Comparison of ENCODE assay signal across 8 mouse cellular contexts in genomic region chr17:24514270-24515257, GRCm38 (mm10). TPM values are rescaled to one million over a fixed set of nuclear protein-coding genes. Genes with fewer than 3 reads are reported as not detected.
A peak's percentile ranks its signal among the peaks of the same experiment; 100 is the strongest.
DNase-seq lines count a peak whose midpoint lies in the region; ATAC-seq lines count a peak whose summit lies in the region.

No protein-coding gene starts in this region.

- no peak overlapping the region for H3K4me2 ChIP-seq in hindbrain, embryonic 12.5 days (replicated peaks)
- H3K4me2 ChIP-seq in hindbrain, embryonic 11.5 days (replicated peaks; ENCODE audit: low read depth, low read length): no peak overlapping the region
- H3K4me2 ChIP-seq in heart, embryonic 16.5 days (ENCODE audit: low read depth, low read length): peak overlapping the region; percentile 45; the same call in 1 of the 2 replicates

- DNase-seq in hindbrain, embryonic 11.5 days (ENCODE audit: low spot score): no peak
- DNase-seq in kidney, postnatal 36 days: peak; percentile 45 to 47
- no peak for DNase-seq in T-cell, adult 2 months (ENCODE audit: low spot score)
- DNase-seq in layer of hippocampus, postnatal 25 days (ENCODE audit: extremely low spot score in 1 of 2, low spot score in 1 of 2): no peak
- no peak for DNase-seq in right cerebral cortex, postnatal 10 days (ENCODE audit: low spot score in 2 of 2)

- H3K36me3 ChIP-seq in hindbrain, embryonic 12.5 days: peaks cover 86% of the 10 kb centered on the region
- H3K36me3 ChIP-seq in hindbrain, embryonic 11.5 days (ENCODE audit: control insufficient read depth, insufficient read depth, low read length): peaks cover 16% of the 10 kb centered on the region
- H3K36me3 ChIP-seq in heart, embryonic 16.5 days (ENCODE audit: control insufficient read depth, insufficient read depth): peaks cover 34% of the 10 kb centered on the region

- H3K4me3 ChIP-seq in hindbrain, embryonic 12.5 days: no peak overlapping the region
- H3K4me3 ChIP-seq in hindbrain, embryonic 11.5 days (ENCODE audit: low read depth, low read length): no peak overlapping the region
- peak overlapping the region; percentile 9; the same call in 1 of the 2 replicates for H3K4me3 ChIP-seq in heart, embryonic 16.5 days (ENCODE audit: low read length)

- 89% methylated on average over 24 of the region's 24 CpGs for WGBS in hindbrain, embryonic 12.5 days
- 90% methylated on average over 24 of the region's 24 CpGs for WGBS in hindbrain, embryonic 11.5 days
- WGBS in heart, embryonic 16.5 days: 78% methylated on average over 24 of the region's 24 CpGs

- no peak overlapping the region for H3K27ac ChIP-seq in hindbrain, embryonic 12.5 days
- no peak overlapping the region for H3K27ac ChIP-seq in hindbrain, embryonic 11.5 days (ENCODE audit: low read depth, low read length)
- H3K27ac ChIP-seq in heart, embryonic 16.5 days (ENCODE audit: low read length): peak overlapping the region; percentile 73

- no peaks in the 10 kb centered on the region for H3K9me3 ChIP-seq in hindbrain, embryonic 12.5 days (replicated peaks)
- H3K9me3 ChIP-seq in hindbrain, embryonic 11.5 days (ENCODE audit: control insufficient read depth, low read length): no peaks in the 10 kb centered on the region
- H3K9me3 ChIP-seq in heart, embryonic 16.5 days (replicated peaks; ENCODE audit: control insufficient read depth, low read length): no peaks in the 10 kb centered on the region

- H3K27me3 ChIP-seq in hindbrain, embryonic 12.5 days: no peaks in the 10 kb centered on the region
- no peaks in the 10 kb centered on the region for H3K27me3 ChIP-seq in hindbrain, embryonic 11.5 days (ENCODE audit: control insufficient read depth, insufficient read depth, low read length)
- no peaks in the 10 kb centered on the region for H3K27me3 ChIP-seq in heart, embryonic 16.5 days (ENCODE audit: control insufficient read depth, insufficient read depth, low read length)

- no peaks in the 10 kb centered on the region for H3K4me1 ChIP-seq in hindbrain, embryonic 12.5 days
- no peaks in the 10 kb centered on the region for H3K4me1 ChIP-seq in hindbrain, embryonic 11.5 days (replicated peaks; ENCODE audit: control insufficient read depth, insufficient read depth, low read length)
- no peaks in the 10 kb centered on the region for H3K4me1 ChIP-seq in heart, embryonic 16.5 days (ENCODE audit: control insufficient read depth, insufficient read depth, low read length)

- no peak overlapping the region for H3K9ac ChIP-seq in hindbrain, embryonic 12.5 days
- H3K9ac ChIP-seq in hindbrain, embryonic 11.5 days (ENCODE audit: low read depth, low read length): no peak overlapping the region
- no peak overlapping the region for H3K9ac ChIP-seq in heart, embryonic 16.5 days (ENCODE audit: low read length)

- ATAC-seq in hindbrain, embryonic 12.5 days (ENCODE audit: low FRiP score): 0 out of 2 replicates have a peak, but pooled peaks have one; percentile 11
- no peak for ATAC-seq in hindbrain, embryonic 11.5 days (ENCODE audit: low FRiP score)
- ATAC-seq in heart, embryonic 16.5 days (replicated peaks; ENCODE audit: extremely low read depth, insufficient read depth, low FRiP score): peak; percentile 68
- 0 out of 2 replicates have a peak, but pooled peaks have one; percentile 4 for ATAC-seq in megakaryocyte progenitor cell, adult 5-6 weeks (replicated peaks; ENCODE audit: poor library complexity)

RNA-seq across cellular contexts. Expression of gene Traf7, which starts 13.2 kb away (rescaled TPM):
- polyA plus RNA-seq in hindbrain, embryonic 12.5 days (2016; fragmentation: Nextera tagmentation; extraction: Ambion mirVana): 86.5 and 87.0 TPM in 2 replicates
- polyA plus RNA-seq in hindbrain, embryonic 11.5 days (2014; fragmentation: Nextera tagmentation; extraction: Ambion mirVana): 65.8 and 71.1 TPM in 2 replicates
- polyA plus RNA-seq in heart, embryonic 16.5 days (2015; fragmentation: Nextera tagmentation; extraction: Ambion mirVana): 77.6 and 80.7 TPM in 2 replicates
- 50.9 and 54.7 TPM in 2 replicates for total RNA-seq in megakaryocyte progenitor cell, adult 5-6 weeks (2015)
- 91.7 and 98.9 TPM in 2 replicates for total RNA-seq in megakaryocyte progenitor cell, adult 5-6 weeks (2017)
- 10 to 100 TPM; 69.9 to 88.9 TPM for total RNA-seq in layer of hippocampus, postnatal 25 days (2021)

RNA-seq across cellular contexts. Expression of gene Rab26, which starts 19.4 kb away (rescaled TPM):
- polyA plus RNA-seq in hindbrain, embryonic 12.5 days (2016; fragmentation: Nextera tagmentation; extraction: Ambion mirVana): 2.1 and 2.8 TPM in 2 replicates
- polyA plus RNA-seq in hindbrain, embryonic 11.5 days (2014; fragmentation: Nextera tagmentation; extraction: Ambion mirVana): 1.8 and 2.8 TPM in 2 replicates
- polyA plus RNA-seq in heart, embryonic 16.5 days (2015; fragmentation: Nextera tagmentation; extraction: Ambion mirVana): 0.87 and 0.92 TPM in 2 replicates
- 0.12 and 0.17 TPM in 2 replicates for total RNA-seq in megakaryocyte progenitor cell, adult 5-6 weeks (2015)
- total RNA-seq in megakaryocyte progenitor cell, adult 5-6 weeks (2017): 0.14 and 0.71 TPM in 2 replicates
- 10 to 100 TPM; 65.1 to 72.1 TPM for total RNA-seq in layer of hippocampus, postnatal 25 days (2021)

RNA-seq across cellular contexts. Expression of gene Caskin1, which starts 26.2 kb away (rescaled TPM):
- polyA plus RNA-seq in hindbrain, embryonic 12.5 days (2016; fragmentation: Nextera tagmentation; extraction: Ambion mirVana): 24.2 and 25.0 TPM in 2 replicates
- 6.4 and 9.2 TPM in 2 replicates for polyA plus RNA-seq in hindbrain, embryonic 11.5 days (2014; fragmentation: Nextera tagmentation; extraction: Ambion mirVana)
- polyA plus RNA-seq in heart, embryonic 16.5 days (2015; fragmentation: Nextera tagmentation; extraction: Ambion mirVana): 0.24 and 0.52 TPM in 2 replicates
- not detected in 2 replicates for total RNA-seq in megakaryocyte progenitor cell, adult 5-6 weeks (2015)
- not detected in 2 replicates for total RNA-seq in megakaryocyte progenitor cell, adult 5-6 weeks (2017)
- total RNA-seq in layer of hippocampus, postnatal 25 days (2021): 100 to 1,000 TPM; 143 to 165 TPM

RNA-seq across cellular contexts. Expression of gene Pkd1, which starts 35.1 kb away (rescaled TPM):
- polyA plus RNA-seq in hindbrain, embryonic 12.5 days (2016; fragmentation: Nextera tagmentation; extraction: Ambion mirVana): 20.5 and 25.5 TPM in 2 replicates
- 16.0 and 22.2 TPM in 2 replicates for polyA plus RNA-seq in hindbrain, embryonic 11.5 days (2014; fragmentation: Nextera tagmentation; extraction: Ambion mirVana)
- polyA plus RNA-seq in heart, embryonic 16.5 days (2015; fragmentation: Nextera tagmentation; extraction: Ambion mirVana): 17.6 and 18.4 TPM in 2 replicates
- total RNA-seq in megakaryocyte progenitor cell, adult 5-6 weeks (2015): 7.4 and 10.6 TPM in 2 replicates
- total RNA-seq in megakaryocyte progenitor cell, adult 5-6 weeks (2017): 6.2 and 15.1 TPM in 2 replicates
- 10 to 100 TPM; 68.9 to 89.9 TPM for total RNA-seq in layer of hippocampus, postnatal 25 days (2021)

RNA-seq across cellular contexts. Expression of gene Mlst8, which starts 35.7 kb away (rescaled TPM):
- 35.2 and 36.9 TPM in 2 replicates for polyA plus RNA-seq in hindbrain, embryonic 12.5 days (2016; fragmentation: Nextera tagmentation; extraction: Ambion mirVana)
- polyA plus RNA-seq in hindbrain, embryonic 11.5 days (2014; fragmentation: Nextera tagmentation; extraction: Ambion mirVana): 27.8 and 37.7 TPM in 2 replicates
- polyA plus RNA-seq in heart, embryonic 16.5 days (2015; fragmentation: Nextera tagmentation; extraction: Ambion mirVana): 18.7 and 19.5 TPM in 2 replicates
- 9.2 TPM in 2 replicates for total RNA-seq in megakaryocyte progenitor cell, adult 5-6 weeks (2015)
- total RNA-seq in megakaryocyte progenitor cell, adult 5-6 weeks (2017): 14.9 and 28.9 TPM in 2 replicates
- total RNA-seq in layer of hippocampus, postnatal 25 days (2021): 10 to 100 TPM; 38.1 to 40.1 TPM

Comparison
In these comparisons a context has a peak if more than half of its experiments do, and no peak if none do; other contexts are left out.
1. DNase-seq: peak in kidney, postnatal 36 days (2 of 2); none in hindbrain, embryonic 11.5 days (single experiment), T-cell, adult 2 months (single experiment), layer of hippocampus, postnatal 25 days (0 of 2) and right cerebral cortex, postnatal 10 days (0 of 2).